Mouse (Mus musculus): ENCODE measurements at regions not wholly inside any gene's neighbourhood (a gene's known extent, or its start where the extent isn't known, plus 50 kb on each side); places are given as distances from the start of the nearest gene placed in this dataset.

- WGBS = 38% methylated on average over 2 of the region's 2 CpGs
These were observed 173.6 kb downstream of the Maf start for GRCm38 (mm10) chr8:115534030-115534429.

GRCm38 (mm10) chr8:115531343-115531742, 176.3 kb downstream of the Maf start:
- peak; percentile 75 for ATAC-seq
- H3K4me3 ChIP-seq (ENCODE audit: low read length) = no peak overlapping the region
- WGBS = 75% methylated on average over 6 of the region's 6 CpGs
- H3K9me3 ChIP-seq (ENCODE audit: control insufficient read depth, low read length) = no peaks in the 10 kb centered on the region
- no peaks in the 10 kb centered on the region for H3K27me3 ChIP-seq (replicated peaks; ENCODE audit: control insufficient read depth, insufficient read depth, low read length)
- no peak overlapping the region for H3K27ac ChIP-seq (ENCODE audit: low read length)
- no peak overlapping the region for H3K4me2 ChIP-seq (ENCODE audit: low read depth, low read length)
- H3K4me1 ChIP-seq (ENCODE audit: control insufficient read depth, insufficient read depth, low read length) = peaks cover 4% of the 10 kb centered on the region; the same call in 1 of the 2 replicates
- H3K36me3 ChIP-seq (ENCODE audit: control insufficient read depth, insufficient read depth, low read length) = no peaks in the 10 kb centered on the region
- no peak overlapping the region for H3K9ac ChIP-seq (ENCODE audit: low read depth, low read length)

More at GRCm38 (mm10) chr8:115534030-115534429, 173.6 kb downstream of the Maf start:
- ATAC-seq = no peak
- H3K4me2 ChIP-seq (ENCODE audit: low read depth, low read length) = no peak overlapping the region
- H3K9me3 ChIP-seq (ENCODE audit: control insufficient read depth, low read length) = no peaks in the 10 kb centered on the region
- H3K4me1 ChIP-seq (ENCODE audit: control insufficient read depth, insufficient read depth, low read length) = peaks cover 4% of the 10 kb centered on the region; the same call in 1 of the 2 replicates
- H3K4me3 ChIP-seq (ENCODE audit: low read length) = no peak overlapping the region
- no peaks in the 10 kb centered on the region for H3K36me3 ChIP-seq (ENCODE audit: control insufficient read depth, insufficient read depth, low read length)
- H3K9ac ChIP-seq (ENCODE audit: low read depth, low read length) = no peak overlapping the region
- H3K27ac ChIP-seq (ENCODE audit: low read length) = no peak overlapping the region
- H3K27me3 ChIP-seq (replicated peaks; ENCODE audit: control insufficient read depth, insufficient read depth, low read length) = no peaks in the 10 kb centered on the region

GRCm38 (mm10) chr8:115529568-115530342, 177.8 kb downstream of the Maf start:
- H3K27ac ChIP-seq (ENCODE audit: low read length) = no peak overlapping the region
- H3K9me3 ChIP-seq (ENCODE audit: control insufficient read depth, low read length) = no peaks in the 10 kb centered on the region
- no peak for ATAC-seq
- no peak overlapping the region for H3K4me3 ChIP-seq (ENCODE audit: low read length)
- H3K4me1 ChIP-seq (ENCODE audit: control insufficient read depth, insufficient read depth, low read length) = peaks cover 4% of the 10 kb centered on the region; the same call in 1 of the 2 replicates
- peak overlapping the region; percentile 17; the same call in 1 of the 2 replicates for H3K4me2 ChIP-seq (ENCODE audit: low read depth, low read length)
- H3K36me3 ChIP-seq (ENCODE audit: control insufficient read depth, insufficient read depth, low read length) = no peaks in the 10 kb centered on the region
- no peak overlapping the region for H3K9ac ChIP-seq (ENCODE audit: low read depth, low read length)
- WGBS = 41% methylated on average over 14 of the region's 14 CpGs
- no peaks in the 10 kb centered on the region for H3K27me3 ChIP-seq (replicated peaks; ENCODE audit: control insufficient read depth, insufficient read depth, low read length)

GRCm38 (mm10) chr8:115528879-115529278, 178.7 kb downstream of the Maf start:
- Histone ChIP-seq H3K27me3 (replicated peaks; ENCODE audit: control insufficient read depth, insufficient read depth, low read length) (no peaks in the 10 kb centered on the region), H3K9ac (ENCODE audit: low read depth, low read length) (no peak overlapping the region), H3K4me3 (ENCODE audit: low read length) (no peak overlapping the region), H3K36me3 (ENCODE audit: control insufficient read depth, insufficient read depth, low read length) (no peaks in the 10 kb centered on the region), H3K27ac (ENCODE audit: low read length) (no peak overlapping the region), H3K4me2 (ENCODE audit: low read depth, low read length) (no peak overlapping the region), H3K4me1 (ENCODE audit: control insufficient read depth, insufficient read depth, low read length) (peaks cover 6% of the 10 kb centered on the region; the same call in 1 of the 2 replicates), H3K9me3 (ENCODE audit: control insufficient read depth, low read length) (no peaks in the 10 kb centered on the region)
- 93% methylated on average over 11 of the region's 11 CpGs for WGBS
- no peak for ATAC-seq

GRCm38 (mm10) chr8:115525149-115525548, 182.4 kb downstream of the Maf start:
- H3K4me2 ChIP-seq (ENCODE audit: low read depth, low read length) = no peak overlapping the region
- no peaks in the 10 kb centered on the region for H3K27me3 ChIP-seq (replicated peaks; ENCODE audit: control insufficient read depth, insufficient read depth, low read length)
- H3K9me3 ChIP-seq (ENCODE audit: control insufficient read depth, low read length) = no peaks in the 10 kb centered on the region
- H3K9ac ChIP-seq (ENCODE audit: low read depth, low read length) = no peak overlapping the region
- H3K4me3 ChIP-seq (ENCODE audit: low read length) = no peak overlapping the region
- peak overlapping the region; percentile 30 for H3K27ac ChIP-seq (ENCODE audit: low read length)
- no peaks in the 10 kb centered on the region for H3K36me3 ChIP-seq (ENCODE audit: control insufficient read depth, insufficient read depth, low read length)
- peaks cover 6% of the 10 kb centered on the region; the same call in 1 of the 2 replicates for H3K4me1 ChIP-seq (ENCODE audit: control insufficient read depth, insufficient read depth, low read length)
- 76% methylated on average over 8 of the region's 8 CpGs for WGBS
- peak; percentile 74 for ATAC-seq

GRCm38 (mm10) chr8:115524713-115525112, 182.9 kb downstream of the Maf start:
- Histone ChIP-seq H3K4me3 (ENCODE audit: low read length) (no peak overlapping the region), H3K27ac (ENCODE audit: low read length) (peak overlapping the region; percentile 30), H3K4me2 (ENCODE audit: low read depth, low read length) (no peak overlapping the region), H3K4me1 (ENCODE audit: control insufficient read depth, insufficient read depth, low read length) (peaks cover 4% of the 10 kb centered on the region; the same call in 1 of the 2 replicates), H3K27me3 (replicated peaks; ENCODE audit: control insufficient read depth, insufficient read depth, low read length) (no peaks in the 10 kb centered on the region), H3K36me3 (ENCODE audit: control insufficient read depth, insufficient read depth, low read length) (no peaks in the 10 kb centered on the region), H3K9ac (ENCODE audit: low read depth, low read length) (no peak overlapping the region), H3K9me3 (ENCODE audit: control insufficient read depth, low read length) (no peaks in the 10 kb centered on the region)
- peak; percentile 76 for ATAC-seq
- WGBS = 65% methylated on average over 8 of the region's 8 CpGs

- 0 out of 2 replicates have a peak, but pooled peaks cover 2% of the 10 kb centered on the region for H3K4me1 ChIP-seq (ENCODE audit: control insufficient read depth, insufficient read depth, low read length)
- H3K4me3 ChIP-seq (ENCODE audit: low read length) = no peak overlapping the region
- no peaks in the 10 kb centered on the region for H3K27me3 ChIP-seq (replicated peaks; ENCODE audit: control insufficient read depth, insufficient read depth, low read length)
- H3K27ac ChIP-seq (ENCODE audit: low read length) = no peak overlapping the region
- WGBS = 52% methylated on average over 5 of the region's 5 CpGs
- no peaks in the 10 kb centered on the region for H3K9me3 ChIP-seq (ENCODE audit: control insufficient read depth, low read length)
- H3K36me3 ChIP-seq (ENCODE audit: control insufficient read depth, insufficient read depth, low read length) = no peaks in the 10 kb centered on the region
- no peak overlapping the region for H3K4me2 ChIP-seq (ENCODE audit: low read depth, low read length)
- ATAC-seq = peak; percentile 93
- H3K9ac ChIP-seq (ENCODE audit: low read depth, low read length) = no peak overlapping the region
These were observed 185.1 kb downstream of the Maf start for GRCm38 (mm10) chr8:115522527-115522926.

GRCm38 (mm10) chr8:115515647-115516046, 191.9 kb downstream of the Maf start:
- ATAC-seq = no peak
- WGBS = 69% methylated on average over 4 of the region's 4 CpGs
- H3K36me3 ChIP-seq (ENCODE audit: control insufficient read depth, insufficient read depth, low read length) = no peaks in the 10 kb centered on the region
- no peak overlapping the region for H3K27ac ChIP-seq (ENCODE audit: low read length)
- no peak overlapping the region for H3K9ac ChIP-seq (ENCODE audit: low read depth, low read length)
- no peaks in the 10 kb centered on the region for H3K27me3 ChIP-seq (replicated peaks; ENCODE audit: control insufficient read depth, insufficient read depth, low read length)
- no peak overlapping the region for H3K4me2 ChIP-seq (ENCODE audit: low read depth, low read length)
- no peaks in the 10 kb centered on the region for H3K9me3 ChIP-seq (ENCODE audit: control insufficient read depth, low read length)
- no peak overlapping the region for H3K4me3 ChIP-seq (ENCODE audit: low read length)
- H3K4me1 ChIP-seq (ENCODE audit: control insufficient read depth, insufficient read depth, low read length) = no peaks in the 10 kb centered on the region

- Histone ChIP-seq H3K4me1 (ENCODE audit: control insufficient read depth, insufficient read depth, low read length) (no peaks in the 10 kb centered on the region), H3K9ac (ENCODE audit: low read depth, low read length) (no peak overlapping the region), H3K36me3 (ENCODE audit: control insufficient read depth, insufficient read depth, low read length) (no peaks in the 10 kb centered on the region), H3K27me3 (replicated peaks; ENCODE audit: control insufficient read depth, insufficient read depth, low read length) (0 out of 2 replicates have a peak, but pooled peaks cover 3% of the 10 kb centered on the region), H3K9me3 (ENCODE audit: control insufficient read depth, low read length) (no peaks in the 10 kb centered on the region), H3K4me3 (ENCODE audit: low read length) (no peak overlapping the region), H3K27ac (ENCODE audit: low read length) (no peak overlapping the region), H3K4me2 (ENCODE audit: low read depth, low read length) (no peak overlapping the region)
- WGBS = 75% methylated on average over 3 of the region's 3 CpGs
- ATAC-seq = no peak
These were observed 193.1 kb downstream of the Maf start for GRCm38 (mm10) chr8:115514485-115514884.

Measured in intestine, embryonic 16.5 days (tissue).